In the genomic region with DNA sequence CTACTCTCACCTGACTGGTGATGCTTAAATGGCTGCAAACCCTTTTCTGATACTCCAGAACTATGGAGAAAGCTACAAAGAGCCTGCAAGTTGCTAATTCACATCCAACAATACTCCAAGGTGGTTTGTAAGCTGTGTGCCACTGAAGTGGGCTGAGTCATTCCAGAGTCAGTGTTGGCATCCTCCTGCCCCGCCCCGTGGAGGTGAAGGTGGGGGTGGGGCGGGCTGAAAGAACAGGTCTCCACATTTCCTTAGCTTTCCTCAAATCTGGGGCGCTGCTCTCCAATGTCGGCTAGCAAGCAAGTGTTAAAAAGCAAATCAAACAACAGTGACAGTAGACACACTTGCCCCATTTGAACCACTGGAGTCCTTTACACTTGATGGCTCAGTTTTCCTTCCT, we compare ENCODE assay signal across 23 mouse cellular contexts.
"Had no signal": no experiment of that assay in that cellular context is flagged by ENCODE, and none has a peak within 500 bp of the region (broad histone marks: within the 10 kb centered on the region; RNA-seq: fewer than 3 reads in every experiment).

No protein-coding gene starts in this region.

- H3K9ac ChIP-seq: heart, embryonic 13.5 days; heart, embryonic 15.5 days; hindbrain, embryonic 13.5 days; hindbrain, embryonic 15.5 days; limb, embryonic 12.5 days had no signal

- DNase-seq: gastrocnemius, postnatal 14 days; gastrocnemius, postnatal 36 days; heart, adult 18-20 months; heart, postnatal 14 days; heart, postnatal 36 days; kidney, adult 18-20 months; kidney, adult 8-10 months; kidney, postnatal 10 days; kidney, postnatal 25 days; kidney, postnatal 4 days; liver had no signal

- H3K9me3 ChIP-seq: heart, embryonic 10.5 days; heart, embryonic 13.5 days; heart, embryonic 15.5 days; hindbrain, embryonic 13.5 days; hindbrain, embryonic 15.5 days; limb, embryonic 10.5 days; limb, embryonic 12.5 days had no signal

- H3K27me3 ChIP-seq: heart, embryonic 13.5 days; heart, embryonic 15.5 days; hindbrain, embryonic 15.5 days; limb, embryonic 12.5 days had no signal

- H3K27ac ChIP-seq: heart, embryonic 10.5 days; heart, embryonic 15.5 days; hindbrain, embryonic 13.5 days; hindbrain, embryonic 15.5 days; hindbrain, postnatal 0 days; layer of hippocampus, adult 2 months; left cerebral cortex, adult 2 months; limb, embryonic 10.5 days; limb, embryonic 12.5 days had no signal

- ATAC-seq: hindbrain, postnatal 0 days; intestine, postnatal 0 days had no signal

- H3K4me3 ChIP-seq: heart, embryonic 10.5 days; heart, embryonic 13.5 days; heart, embryonic 15.5 days; hindbrain, embryonic 13.5 days; hindbrain, embryonic 15.5 days; layer of hippocampus, adult 2 months; left cerebral cortex, adult 2 months; limb, embryonic 10.5 days; limb, embryonic 12.5 days had no signal

- H3K4me1 ChIP-seq: hindbrain, embryonic 15.5 days had no signal

- H3K4me2 ChIP-seq: heart, embryonic 13.5 days; heart, embryonic 15.5 days; hindbrain, embryonic 13.5 days; hindbrain, embryonic 15.5 days; limb, embryonic 12.5 days; liver, embryonic 11.5 days had no signal

- H3K36me3 ChIP-seq: heart, embryonic 10.5 days; heart, embryonic 13.5 days; heart, embryonic 15.5 days; hindbrain, embryonic 15.5 days; limb, embryonic 12.5 days had no signal
